Mouse (Mus musculus): ENCODE measurements around the gene Chn2. TPM values are rescaled to one million over a fixed set of nuclear protein-coding genes. Genes with fewer than 3 reads are reported as not detected.

The Chn2 gene
- polyA plus RNA-seq, 1 experiment from 2014 or later = 13.3 TPM

GRCm38 (mm10) chr6:54042142-54042541 lies 2.8 kb downstream of the Chn2 start:
- H3K27me3 ChIP-seq = peaks cover 34% of the 10 kb centered on the region
- WGBS = 88% methylated on average over 1 of the region's 1 CpGs
- peaks cover 11% of the 10 kb centered on the region for H3K4me1 ChIP-seq
- H3K4me3 ChIP-seq = no peak overlapping the region
- no peak overlapping the region for H3K4me2 ChIP-seq (replicated peaks)
- ATAC-seq (ENCODE audit: insufficient number of reproducible peaks, insufficient read depth, low FRiP score, low TSS enrichment) = no peak
- H3K9me3 ChIP-seq = no peaks in the 10 kb centered on the region
- H3K27ac ChIP-seq = no peak overlapping the region
- no peaks in the 10 kb centered on the region for H3K36me3 ChIP-seq
- no peak overlapping the region for H3K9ac ChIP-seq

- H3K36me3 ChIP-seq = no peaks in the 10 kb centered on the region
- no peak for ATAC-seq (ENCODE audit: insufficient number of reproducible peaks, insufficient read depth, low FRiP score, low TSS enrichment)
Observed at GRCm38 (mm10) chr6:54043536-54043935, 4.2 kb downstream of the Chn2 start.

GRCm38 (mm10) chr6:54045748-54046721 lies 6.7 kb downstream of the Chn2 start:
- no peaks in the 10 kb centered on the region for H3K36me3 ChIP-seq
- H3K4me2 ChIP-seq (replicated peaks) = no peak overlapping the region
- H3K27ac ChIP-seq = no peak overlapping the region
- H3K4me3 ChIP-seq = no peak overlapping the region
- WGBS = 85% methylated on average over 8 of the region's 8 CpGs
- no peaks in the 10 kb centered on the region for H3K9me3 ChIP-seq
- H3K9ac ChIP-seq = no peak overlapping the region
- ATAC-seq (ENCODE audit: insufficient number of reproducible peaks, insufficient read depth, low FRiP score, low TSS enrichment) = no peak
- peaks cover 4% of the 10 kb centered on the region for H3K4me1 ChIP-seq
- H3K27me3 ChIP-seq = peaks cover 19% of the 10 kb centered on the region; the same call in 1 of the 2 replicates

More at GRCm38 (mm10) chr6:54043536-54043935, 4.2 kb downstream of the Chn2 start:
- peaks cover 23% of the 10 kb centered on the region for H3K27me3 ChIP-seq
- no peak overlapping the region for H3K4me2 ChIP-seq (replicated peaks)
- no peak overlapping the region for H3K9ac ChIP-seq
- H3K4me1 ChIP-seq = peaks cover 11% of the 10 kb centered on the region
- H3K9me3 ChIP-seq = no peaks in the 10 kb centered on the region
- no peak overlapping the region for H3K4me3 ChIP-seq
- 85% methylated on average over 5 of the region's 5 CpGs for WGBS
- H3K27ac ChIP-seq = no peak overlapping the region

GRCm38 (mm10) chr6:54046884-54047747 lies 7.8 kb downstream of the Chn2 start:
- Histone ChIP-seq H3K4me1 (no peaks in the 10 kb centered on the region), H3K27ac (no peak overlapping the region), H3K27me3 (peaks cover 11% of the 10 kb centered on the region; the same call in 1 of the 2 replicates), H3K4me2 (replicated peaks) (no peak overlapping the region), H3K4me3 (no peak overlapping the region), H3K36me3 (no peaks in the 10 kb centered on the region), H3K9me3 (no peaks in the 10 kb centered on the region), H3K9ac (no peak overlapping the region)
- WGBS = 72% methylated on average over 11 of the region's 11 CpGs
- no peak for ATAC-seq (ENCODE audit: insufficient number of reproducible peaks, insufficient read depth, low FRiP score, low TSS enrichment)

GRCm38 (mm10) chr6:54048768-54049167 lies 9.4 kb downstream of the Chn2 start:
- no peak for ATAC-seq (ENCODE audit: insufficient number of reproducible peaks, insufficient read depth, low FRiP score, low TSS enrichment)
- Histone ChIP-seq H3K4me1 (no peaks in the 10 kb centered on the region), H3K36me3 (no peaks in the 10 kb centered on the region), H3K27ac (no peak overlapping the region), H3K27me3 (no peaks in the 10 kb centered on the region), H3K4me3 (no peak overlapping the region), H3K9me3 (no peaks in the 10 kb centered on the region), H3K4me2 (replicated peaks) (no peak overlapping the region), H3K9ac (no peak overlapping the region)
- 81% methylated on average over 6 of the region's 6 CpGs for WGBS

- Histone ChIP-seq H3K9me3 (no peaks in the 10 kb centered on the region), H3K9ac (no peak overlapping the region), H3K4me1 (no peaks in the 10 kb centered on the region), H3K27me3 (no peaks in the 10 kb centered on the region), H3K4me2 (replicated peaks) (no peak overlapping the region), H3K36me3 (no peaks in the 10 kb centered on the region), H3K27ac (no peak overlapping the region), H3K4me3 (no peak overlapping the region)
- 43% methylated on average over 7 of the region's 7 CpGs for WGBS
- ATAC-seq (ENCODE audit: insufficient number of reproducible peaks, insufficient read depth, low FRiP score, low TSS enrichment) = no peak
Observed at GRCm38 (mm10) chr6:54051173-54051572, 11.8 kb downstream of the Chn2 start.

- H3K4me3 ChIP-seq = no peak overlapping the region
- H3K4me2 ChIP-seq (replicated peaks) = no peak overlapping the region
- no peak for ATAC-seq (ENCODE audit: insufficient number of reproducible peaks, insufficient read depth, low FRiP score, low TSS enrichment)
- no peaks in the 10 kb centered on the region for H3K4me1 ChIP-seq
- no peaks in the 10 kb centered on the region for H3K9me3 ChIP-seq
- no peaks in the 10 kb centered on the region for H3K27me3 ChIP-seq
- 89% methylated on average over 7 of the region's 7 CpGs for WGBS
- no peak overlapping the region for H3K9ac ChIP-seq
- no peak overlapping the region for H3K27ac ChIP-seq
- H3K36me3 ChIP-seq = no peaks in the 10 kb centered on the region
Observed at GRCm38 (mm10) chr6:54052124-54052523, 12.8 kb downstream of the Chn2 start.

GRCm38 (mm10) chr6:54052666-54053065 lies 13.3 kb downstream of the Chn2 start:
- Histone ChIP-seq H3K4me2 (replicated peaks) (no peak overlapping the region), H3K9me3 (no peaks in the 10 kb centered on the region), H3K27ac (no peak overlapping the region), H3K9ac (no peak overlapping the region), H3K4me1 (no peaks in the 10 kb centered on the region), H3K4me3 (no peak overlapping the region), H3K36me3 (no peaks in the 10 kb centered on the region), H3K27me3 (no peaks in the 10 kb centered on the region)
- 76% methylated on average over 1 of the region's 1 CpGs for WGBS
- no peak for ATAC-seq (ENCODE audit: insufficient number of reproducible peaks, insufficient read depth, low FRiP score, low TSS enrichment)

- H3K4me2 ChIP-seq (replicated peaks) = no peak overlapping the region
Observed at GRCm38 (mm10) chr6:54053316-54053715, 14.0 kb downstream of the Chn2 start.

GRCm38 (mm10) chr6:54055387-54055786 lies 16.0 kb downstream of the Chn2 start:
- WGBS = 74% methylated on average over 5 of the region's 5 CpGs
- H3K4me3 ChIP-seq = no peak overlapping the region
- no peak for ATAC-seq (ENCODE audit: insufficient number of reproducible peaks, insufficient read depth, low FRiP score, low TSS enrichment)

More at GRCm38 (mm10) chr6:54053316-54053715, 14.0 kb downstream of the Chn2 start:
- H3K4me1 ChIP-seq = no peaks in the 10 kb centered on the region
- no peaks in the 10 kb centered on the region for H3K27me3 ChIP-seq
- WGBS = 85% methylated on average over 3 of the region's 3 CpGs
- no peak for ATAC-seq (ENCODE audit: insufficient number of reproducible peaks, insufficient read depth, low FRiP score, low TSS enrichment)
- no peaks in the 10 kb centered on the region for H3K9me3 ChIP-seq
- no peak overlapping the region for H3K27ac ChIP-seq
- no peak overlapping the region for H3K9ac ChIP-seq
- H3K36me3 ChIP-seq = no peaks in the 10 kb centered on the region
- no peak overlapping the region for H3K4me3 ChIP-seq

GRCm38 (mm10) chr6:54056548-54057532 lies 17.5 kb downstream of the Chn2 start:
- Histone ChIP-seq H3K9me3 (no peaks in the 10 kb centered on the region), H3K9ac (no peak overlapping the region), H3K27me3 (no peaks in the 10 kb centered on the region), H3K27ac (no peak overlapping the region), H3K4me2 (replicated peaks) (no peak overlapping the region), H3K36me3 (no peaks in the 10 kb centered on the region), H3K4me3 (no peak overlapping the region), H3K4me1 (peaks cover 8% of the 10 kb centered on the region; the same call in 1 of the 2 replicates)
- no peak for ATAC-seq (ENCODE audit: insufficient number of reproducible peaks, insufficient read depth, low FRiP score, low TSS enrichment)
- 70% methylated on average over 18 of the region's 18 CpGs for WGBS

More at GRCm38 (mm10) chr6:54055387-54055786, 16.0 kb downstream of the Chn2 start:
- H3K4me1 ChIP-seq = peaks cover 4% of the 10 kb centered on the region; the same call in 1 of the 2 replicates
- H3K27ac ChIP-seq = no peak overlapping the region
- no peaks in the 10 kb centered on the region for H3K27me3 ChIP-seq
- H3K36me3 ChIP-seq = no peaks in the 10 kb centered on the region
- no peaks in the 10 kb centered on the region for H3K9me3 ChIP-seq
- no peak overlapping the region for H3K4me2 ChIP-seq (replicated peaks)
- no peak overlapping the region for H3K9ac ChIP-seq

All from embryonic facial prominence, embryonic 12.5 days (tissue).